Comparison of ENCODE assay signal across 18 mouse cellular contexts in genomic region chr9:77577931-77578330, GRCm38 (mm10). TPM values are rescaled to one million over a fixed set of nuclear protein-coding genes. Genes with fewer than 3 reads are reported as not detected.
"Had no signal": no experiment of that assay in that cellular context is flagged by ENCODE, and none has a peak within 500 bp of the region (broad histone marks: within the 10 kb centered on the region; RNA-seq: fewer than 3 reads in every experiment).

No protein-coding gene starts in this region.

- H3K9me3 ChIP-seq: neural tube, embryonic 13.5 days; neural tube, embryonic 15.5 days; stomach, embryonic 15.5 days had no signal

- H3K4me1 ChIP-seq: neural tube, embryonic 13.5 days; neural tube, embryonic 15.5 days; stomach, embryonic 15.5 days had no signal

- H3K36me3 ChIP-seq: neural tube, embryonic 13.5 days; neural tube, embryonic 15.5 days; stomach, embryonic 15.5 days had no signal

- DNase-seq: retina, postnatal 1 day; right cerebral cortex, adult 18-20 months; right cerebral cortex, postnatal 14 days; right cerebral cortex, postnatal 25 days; right cerebral cortex, postnatal 4 days; spleen, adult 18-20 months; thymus, adult 18-20 months; thymus, adult 2 months; thymus, postnatal 14 days; thymus, postnatal 25 days; thymus, postnatal 36 days; thymus, postnatal 4 days had no signal

- H3K4me2 ChIP-seq: neural tube, embryonic 13.5 days; neural tube, embryonic 15.5 days; stomach, embryonic 15.5 days had no signal

- H3K4me3 ChIP-seq: neural tube, embryonic 13.5 days; neural tube, embryonic 15.5 days; stomach, embryonic 15.5 days had no signal

- H3K9ac ChIP-seq: neural tube, embryonic 13.5 days; neural tube, embryonic 15.5 days; stomach, embryonic 15.5 days had no signal

- H3K27me3 ChIP-seq: neural tube, embryonic 13.5 days; neural tube, embryonic 15.5 days; stomach, embryonic 15.5 days had no signal

- H3K27ac ChIP-seq: neural tube, embryonic 13.5 days; neural tube, embryonic 15.5 days; stomach, embryonic 15.5 days; stomach, postnatal 0 days had no signal

RNA-seq across cellular contexts. Expression of gene Klhl31, which starts 58.4 kb away (rescaled TPM):
- total RNA-seq: neutrophil, adult 5-6 weeks had no signal
- polyA plus RNA-seq: spleen, adult 2 months had no signal
